Mouse (Mus musculus) liver, embryonic 15.5 days (tissue): ENCODE results near the gene Gpat2. TPM values are rescaled to one million over a fixed set of nuclear protein-coding genes. Genes with fewer than 3 reads are reported as not detected.

ENCODE experiments used
- ATAC-seq: fragments of 200-750 bp; cut with Nextera tagmentation; 2 replicates; pipeline ENCODE4 v1.8.0; 2017; ENCODE audit warnings: moderate number of reproducible peaks, mild to moderate bottlenecking, moderate library complexity; ENCODE audit not compliant: insufficient read depth
- H3K27ac ChIP-seq: fragments of 300-500 bp; sonication (generic); replicated peaks from 2 replicates; pipeline ENCODE4 v1.5.1; 2015; ENCODE audit warnings: mild to moderate bottlenecking, inconsistent platforms
- H3K27me3 ChIP-seq: fragments of 300-500 bp; sonication (generic); 2 replicates; pipeline ENCODE4 v1.6.1; 2015; ENCODE audit warnings: mild to moderate bottlenecking, inconsistent platforms
- H3K36me3 ChIP-seq: fragments of 300-500 bp; sonication (generic); replicated peaks from 2 replicates; pipeline ENCODE4 v1.6.1; 2015; ENCODE audit warnings: moderate library complexity, mild to moderate bottlenecking, inconsistent platforms
- H3K4me1 ChIP-seq: fragments of 300-500 bp; sonication (generic); replicated peaks from 2 replicates; pipeline ENCODE4 v1.6.1; 2015; ENCODE audit warnings: inconsistent platforms
- H3K4me2 ChIP-seq: fragments of 300-500 bp; sonication (generic); 2 replicates; pipeline ENCODE4 v1.6.1; 2015; ENCODE audit warnings: moderate library complexity, mild to moderate bottlenecking, inconsistent platforms
- H3K4me3 ChIP-seq: fragments of 300-500 bp; sonication (generic); replicated peaks from 2 replicates; pipeline ENCODE4 v1.5.1; 2015; ENCODE audit warnings: mild to moderate bottlenecking, inconsistent platforms
- H3K9ac ChIP-seq: fragments of 300-500 bp; sonication (generic); 2 replicates; pipeline ENCODE4 v1.6.1; 2015; ENCODE audit warnings: moderate library complexity, mild to moderate bottlenecking, inconsistent platforms
- H3K9me3 ChIP-seq: fragments of 300-500 bp; sonication (generic); replicated peaks from 2 replicates; pipeline ENCODE4 v1.6.1; 2016; ENCODE audit warnings: inconsistent platforms
- WGBS: fragments of 180-500 bp; shearing (Covaris S2); methylation state at CpG from one replicate; pipeline ENCODE4 v1.1.7; 2015; ENCODE audit warnings: mixed read lengths; ENCODE audit not compliant: insufficient replicate concordance; 5-methylcytosine and 5-hydroxymethylcytosine counted together
- polyA plus RNA-seq: library from polyadenylated mRNA; unstranded; fragments of >200 nt; fragmentation: Nextera tagmentation; extraction: Ambion mirVana; gene quantifications from 2 replicates; pipeline ENCODE4 v1.2.1, GENCODE M21; 2015

The Gpat2 gene
- polyA plus RNA-seq, 1 experiment from 2014 or later = 0.35 TPM

- H3K36me3 ChIP-seq = no peaks in the 10 kb centered on the region
- H3K4me2 ChIP-seq = no peak overlapping the region
- WGBS = 71% methylated on average over 5 of the region's 5 CpGs
- no peak overlapping the region for H3K27ac ChIP-seq
- peak; percentile 46; the same call in 1 of the 2 replicates for ATAC-seq
- H3K4me1 ChIP-seq = peaks cover 11% of the 10 kb centered on the region
- no peaks in the 10 kb centered on the region for H3K9me3 ChIP-seq
- 0 out of 2 replicates have a peak, but pooled peaks cover 3% of the 10 kb centered on the region for H3K27me3 ChIP-seq
- no peak overlapping the region for H3K9ac ChIP-seq
- H3K4me3 ChIP-seq = no peak overlapping the region
Measured at GRCm38 (mm10) chr2:127394606-127395161, 30.3 kb upstream of the Gpat2 start.

GRCm38 (mm10) chr2:127398738-127399137, 26.3 kb upstream of the Gpat2 start:
- H3K36me3 ChIP-seq = no peaks in the 10 kb centered on the region
- H3K9me3 ChIP-seq = no peaks in the 10 kb centered on the region
- 81% methylated on average over 7 of the region's 7 CpGs for WGBS
- peaks cover 6% of the 10 kb centered on the region; the same call in 1 of the 2 replicates for H3K4me1 ChIP-seq
- H3K27ac ChIP-seq = peak overlapping the region; percentile 35; the same call in 1 of the 2 replicates
- peaks cover 15% of the 10 kb centered on the region; the same call in 1 of the 2 replicates for H3K27me3 ChIP-seq
- no peak overlapping the region for H3K4me3 ChIP-seq
- no peak overlapping the region for H3K9ac ChIP-seq
- peak; percentile 72 for ATAC-seq
- H3K4me2 ChIP-seq = no peak overlapping the region

- no peaks in the 10 kb centered on the region for H3K4me1 ChIP-seq
- H3K9ac ChIP-seq = no peak overlapping the region
- WGBS = 77% methylated on average over 6 of the region's 6 CpGs
- peaks cover 32% of the 10 kb centered on the region for H3K27me3 ChIP-seq
- H3K9me3 ChIP-seq = no peaks in the 10 kb centered on the region
- no peak for ATAC-seq
- H3K4me2 ChIP-seq = no peak overlapping the region
- no peaks in the 10 kb centered on the region for H3K36me3 ChIP-seq
- H3K27ac ChIP-seq = no peak overlapping the region
- H3K4me3 ChIP-seq = no peak overlapping the region
Measured at GRCm38 (mm10) chr2:127411126-127411525, 13.9 kb upstream of the Gpat2 start.

- no peaks in the 10 kb centered on the region for H3K4me1 ChIP-seq
- no peaks in the 10 kb centered on the region for H3K9me3 ChIP-seq
- 55% methylated on average over 10 of the region's 10 CpGs for WGBS
- H3K4me3 ChIP-seq = no peak overlapping the region
- no peak overlapping the region for H3K4me2 ChIP-seq
- ATAC-seq = no peak
- H3K36me3 ChIP-seq = no peaks in the 10 kb centered on the region
- H3K9ac ChIP-seq = no peak overlapping the region
- H3K27ac ChIP-seq = no peak overlapping the region
- H3K27me3 ChIP-seq = peaks cover 36% of the 10 kb centered on the region
Measured at GRCm38 (mm10) chr2:127415806-127416205, 9.2 kb upstream of the Gpat2 start.

- Histone ChIP-seq H3K4me1 (no peaks in the 10 kb centered on the region), H3K9me3 (no peaks in the 10 kb centered on the region), H3K27me3 (peaks cover 38% of the 10 kb centered on the region), H3K9ac (no peak overlapping the region), H3K4me2 (no peak overlapping the region), H3K27ac (no peak overlapping the region), H3K4me3 (no peak overlapping the region), H3K36me3 (no peaks in the 10 kb centered on the region)
- 45% methylated on average over 3 of the region's 3 CpGs for WGBS
- ATAC-seq = no peak
Measured at GRCm38 (mm10) chr2:127416706-127417105, 8.3 kb upstream of the Gpat2 start.

- no peak overlapping the region for H3K27ac ChIP-seq
- no peak overlapping the region for H3K4me2 ChIP-seq
- H3K36me3 ChIP-seq = no peaks in the 10 kb centered on the region
- H3K4me3 ChIP-seq = no peak overlapping the region
- WGBS = 50% methylated on average over 10 of the region's 10 CpGs
- H3K4me1 ChIP-seq = no peaks in the 10 kb centered on the region
- no peaks in the 10 kb centered on the region for H3K9me3 ChIP-seq
- peaks cover 29% of the 10 kb centered on the region for H3K27me3 ChIP-seq
- no peak overlapping the region for H3K9ac ChIP-seq
- no peak for ATAC-seq
Measured at GRCm38 (mm10) chr2:127418266-127418970, 6.6 kb upstream of the Gpat2 start.

GRCm38 (mm10) chr2:127430238-127430637, 5.2 kb downstream of the Gpat2 start:
- no peak overlapping the region for H3K4me3 ChIP-seq
- H3K9ac ChIP-seq = no peak overlapping the region
- ATAC-seq = no peak
- no peak overlapping the region for H3K27ac ChIP-seq
- no peak overlapping the region for H3K4me2 ChIP-seq
- H3K36me3 ChIP-seq = 0 out of 2 replicates have a peak, but pooled peaks cover 6% of the 10 kb centered on the region
- no peaks in the 10 kb centered on the region for H3K9me3 ChIP-seq
- H3K27me3 ChIP-seq = peaks cover 26% of the 10 kb centered on the region
- peaks cover 25% of the 10 kb centered on the region for H3K4me1 ChIP-seq
- WGBS = 9% methylated on average over 3 of the region's 3 CpGs

- H3K9ac ChIP-seq = no peak overlapping the region
- 0 out of 2 replicates have a peak overlapping the region, but pooled peaks have one; percentile 5 for H3K4me2 ChIP-seq
- ATAC-seq = peak; percentile 23; the same call in 1 of the 2 replicates
Measured at GRCm38 (mm10) chr2:127433487-127434295, 8.7 kb downstream of the Gpat2 start.

GRCm38 (mm10) chr2:127435135-127435534, 10.1 kb downstream of the Gpat2 start:
- Histone ChIP-seq H3K27me3 (no peaks in the 10 kb centered on the region), H3K36me3 (peaks cover 35% of the 10 kb centered on the region), H3K9ac (no peak overlapping the region), H3K4me1 (peaks cover 32% of the 10 kb centered on the region), H3K27ac (no peak overlapping the region), H3K4me2 (no peak overlapping the region), H3K9me3 (no peaks in the 10 kb centered on the region), H3K4me3 (no peak overlapping the region)
- peak; percentile 31 for ATAC-seq
- WGBS = 8% methylated on average over 2 of the region's 2 CpGs

More at GRCm38 (mm10) chr2:127433487-127434295, 8.7 kb downstream of the Gpat2 start:
- H3K4me1 ChIP-seq = peaks cover 35% of the 10 kb centered on the region
- WGBS = 67% methylated on average over 9 of the region's 9 CpGs
- H3K4me3 ChIP-seq = no peak overlapping the region
- no peak overlapping the region for H3K27ac ChIP-seq
- H3K27me3 ChIP-seq = peaks cover 9% of the 10 kb centered on the region; the same call in 1 of the 2 replicates
- H3K9me3 ChIP-seq = no peaks in the 10 kb centered on the region
- peaks cover 32% of the 10 kb centered on the region for H3K36me3 ChIP-seq

GRCm38 (mm10) chr2:127435554-127435953, 10.6 kb downstream of the Gpat2 start:
- WGBS = 75% methylated on average over 2 of the region's 2 CpGs
- 0 out of 2 replicates have a peak overlapping the region, but pooled peaks have one; percentile 31 for H3K27ac ChIP-seq
- no peaks in the 10 kb centered on the region for H3K9me3 ChIP-seq
- no peak overlapping the region for H3K4me3 ChIP-seq
- no peak overlapping the region for H3K4me2 ChIP-seq
- peaks cover 32% of the 10 kb centered on the region for H3K4me1 ChIP-seq
- no peaks in the 10 kb centered on the region for H3K27me3 ChIP-seq
- peak; percentile 56 for ATAC-seq
- no peak overlapping the region for H3K9ac ChIP-seq
- peaks cover 35% of the 10 kb centered on the region for H3K36me3 ChIP-seq

GRCm38 (mm10) chr2:127437697-127438096, 12.7 kb downstream of the Gpat2 start:
- H3K27me3 ChIP-seq = no peaks in the 10 kb centered on the region
- H3K9ac ChIP-seq = no peak overlapping the region
- peaks cover 35% of the 10 kb centered on the region for H3K36me3 ChIP-seq
- H3K4me1 ChIP-seq = peaks cover 32% of the 10 kb centered on the region
- no peak overlapping the region for H3K27ac ChIP-seq
- no peaks in the 10 kb centered on the region for H3K9me3 ChIP-seq
- H3K4me3 ChIP-seq = no peak overlapping the region
- no peak for ATAC-seq
- WGBS = 72% methylated on average over 5 of the region's 5 CpGs
- H3K4me2 ChIP-seq = no peak overlapping the region
